Mouse (Mus musculus): ENCODE measurements around the gene Fggy. TPM values are rescaled to one million over a fixed set of nuclear protein-coding genes. Genes with fewer than 3 reads are reported as not detected.

Fggy gene
- total RNA-seq, 2 experiments from 2014 or later: 5.6 to 7.1 TPM

DNA sequence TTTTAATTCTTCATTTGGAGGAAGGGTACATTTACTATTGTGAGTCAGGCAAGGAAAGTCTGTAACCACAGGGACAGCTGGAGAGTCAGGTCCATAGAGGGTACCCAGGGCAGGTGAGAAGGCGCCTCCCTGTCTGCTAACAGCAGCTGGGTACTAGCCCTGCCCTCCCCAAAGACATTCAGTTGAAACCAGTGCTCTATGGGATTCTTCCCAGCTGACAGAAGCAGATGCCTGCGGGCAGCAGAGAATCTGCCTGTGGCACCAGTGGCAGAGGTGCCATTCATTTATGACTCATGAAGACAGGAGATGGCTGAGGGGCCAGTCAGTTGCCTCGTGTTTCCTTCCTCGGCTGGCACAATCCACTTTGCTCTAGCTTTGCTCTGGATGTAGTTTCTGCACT is 106.3 kb downstream of the Fggy start:
- no peak for DNase-seq

DNA sequence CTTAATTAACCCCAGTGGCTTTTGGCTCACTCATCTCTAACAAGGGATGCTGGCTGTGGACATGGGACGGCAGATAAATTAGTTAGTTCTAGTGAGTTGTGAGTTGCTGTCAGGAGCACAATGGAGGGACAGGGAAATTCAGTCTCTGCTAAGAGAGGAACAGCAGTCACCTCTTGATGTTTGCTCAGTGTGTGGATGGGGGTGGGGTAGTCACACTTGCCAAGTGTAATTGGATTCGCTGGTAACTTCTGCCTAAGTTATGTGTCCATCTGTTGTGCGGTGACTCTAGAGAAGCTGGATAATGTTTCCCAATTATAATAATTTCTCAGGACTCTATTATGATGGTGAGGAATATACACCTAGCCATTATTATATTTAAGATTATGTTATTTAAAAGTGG is 107.0 kb downstream of the Fggy start:
- no peak for DNase-seq

DNA sequence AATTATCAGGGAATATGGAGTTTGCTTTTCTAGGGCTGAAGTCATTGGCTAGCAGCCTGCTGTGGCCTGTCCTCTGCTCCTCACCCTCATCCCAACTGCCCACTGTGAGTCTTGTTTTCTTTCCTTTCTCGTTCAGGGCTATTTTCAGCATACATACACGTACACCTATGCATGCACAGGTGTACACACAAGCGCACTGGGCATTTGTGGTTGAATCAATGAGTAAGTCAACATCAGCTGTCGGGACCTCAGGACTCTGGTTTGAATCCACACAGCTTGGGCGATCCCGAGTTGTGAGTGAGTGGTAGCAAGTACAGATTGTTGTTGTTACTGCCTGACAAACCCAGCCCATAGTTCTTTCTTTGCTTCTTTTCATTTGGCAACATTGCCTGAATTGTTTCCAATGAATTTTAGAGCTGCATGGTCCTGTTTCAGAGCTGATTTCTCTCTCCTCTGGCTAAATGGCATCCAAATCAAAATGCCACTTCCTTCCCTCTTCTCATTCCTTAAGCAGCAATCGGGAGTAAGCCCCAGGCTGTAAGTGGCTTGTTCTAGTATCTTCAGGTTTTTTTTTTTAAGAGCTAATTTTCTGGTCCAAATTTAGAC is 109.1 kb downstream of the Fggy start:
- no peak for DNase-seq

DNA sequence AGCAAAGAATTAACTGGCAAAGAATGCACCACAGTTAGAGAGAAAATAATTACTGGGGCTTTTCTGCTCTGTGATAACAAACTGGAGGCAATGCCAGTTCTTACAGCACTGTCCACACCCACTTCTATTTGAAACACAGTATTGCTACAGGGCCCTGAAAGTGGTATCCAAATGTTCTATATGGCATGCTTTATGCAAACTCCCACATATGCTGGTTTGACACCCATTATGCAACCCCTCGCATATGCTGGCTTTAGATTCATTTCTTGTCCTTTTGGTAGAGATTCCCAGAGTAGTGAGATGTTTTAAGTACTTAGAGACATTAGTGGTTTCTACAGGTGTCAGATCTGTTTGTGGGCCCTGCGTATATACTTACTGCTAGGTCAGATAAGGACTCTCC is 109.6 kb downstream of the Fggy start:
- no peak for DNase-seq

DNA sequence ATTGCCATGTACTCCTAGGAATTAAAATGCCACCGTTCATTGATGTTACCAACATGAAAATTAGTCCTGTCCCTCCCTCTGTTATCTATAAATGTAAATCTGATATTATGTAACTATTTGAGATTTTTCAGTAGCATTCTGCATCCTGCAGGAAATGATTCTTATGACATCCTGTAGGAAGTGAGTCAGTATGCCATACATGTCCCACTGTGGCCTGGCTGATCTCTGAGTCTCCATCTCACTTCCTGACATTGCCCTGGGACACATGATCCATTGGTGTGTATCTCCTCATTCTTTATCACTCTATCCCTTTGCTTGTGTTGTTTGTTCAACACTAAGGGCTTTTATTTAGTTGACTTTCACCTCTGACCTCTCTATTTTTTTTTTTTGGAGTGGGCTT is 110.3 kb downstream of the Fggy start:
- no peak for DNase-seq

DNA sequence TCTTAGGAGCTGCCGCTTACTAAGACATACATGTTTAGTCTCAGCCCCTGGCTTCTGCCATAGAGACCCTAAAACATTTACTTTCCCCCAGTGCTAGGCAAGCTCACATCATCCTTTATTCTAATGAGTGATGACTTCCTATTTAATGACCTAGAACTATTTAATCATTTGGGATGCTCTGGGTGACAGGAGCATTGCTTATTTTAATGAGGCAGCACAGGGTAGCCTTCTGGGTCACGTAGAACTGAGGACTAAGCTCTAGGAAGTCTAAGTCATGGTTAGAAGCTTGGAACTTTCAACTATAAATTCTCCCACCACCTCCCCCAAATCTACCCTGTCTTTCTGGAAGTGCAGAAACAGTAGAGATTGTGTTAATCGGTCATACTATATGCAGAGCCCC is 111.2 kb downstream of the Fggy start:
- DNase-seq: no peak

GRCm38 (mm10) chr4:95669336-95669735 is 112.0 kb downstream of the Fggy start:
- DNase-seq: no peak

DNA sequence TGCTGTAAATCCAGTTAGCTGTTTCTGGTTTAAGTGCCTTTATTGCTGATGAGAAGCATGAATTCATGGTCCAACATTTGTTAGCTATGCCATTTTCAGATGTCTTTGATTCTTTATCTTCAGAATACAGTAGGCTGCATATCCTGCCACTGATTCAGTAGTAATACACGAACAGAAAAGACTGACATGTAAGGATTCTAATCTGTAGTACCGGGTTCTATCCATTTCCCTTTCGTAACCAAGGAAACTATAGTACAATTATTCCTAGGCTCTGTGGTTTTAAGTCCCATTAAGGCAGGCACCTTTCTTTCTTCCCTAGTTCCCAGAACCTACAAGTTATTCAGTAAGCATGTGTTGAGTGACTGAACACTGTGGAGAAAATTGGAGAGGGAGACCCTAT is 113.3 kb downstream of the Fggy start:
- no peak for DNase-seq

GRCm38 (mm10) chr4:95672039-95672438 is 114.7 kb downstream of the Fggy start:
- DNase-seq: no peak

DNA sequence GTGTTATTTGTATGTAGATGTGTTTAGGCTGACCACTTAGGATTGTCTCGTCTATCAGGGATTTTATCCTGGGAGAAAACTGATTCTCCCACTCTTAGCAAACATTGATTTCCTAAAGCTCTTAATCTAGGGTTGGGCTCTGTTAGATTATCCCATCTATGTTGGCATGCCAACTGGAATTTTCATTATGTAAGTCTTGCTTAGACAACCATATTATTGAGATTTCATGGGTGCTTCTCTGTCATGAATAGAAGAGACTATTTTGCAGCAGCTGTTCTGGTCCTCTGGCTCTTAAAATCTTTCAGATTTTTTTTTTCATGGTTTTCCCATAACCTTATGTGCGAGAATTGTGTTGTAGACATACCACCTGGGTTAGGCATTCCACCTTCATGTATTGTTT is 119.1 kb downstream of the Fggy start:
- DNase-seq: no peak

GRCm38 (mm10) chr4:95680756-95681449 is 123.6 kb downstream of the Fggy start:
- DNase-seq: no peak

GRCm38 (mm10) chr4:95684522-95685080 is 127.3 kb downstream of the Fggy start:
- DNase-seq: no peak

GRCm38 (mm10) chr4:95686775-95687174 is 129.5 kb downstream of the Fggy start:
- no peak for DNase-seq

- no peak for DNase-seq
Measured at GRCm38 (mm10) chr4:95687350-95687749, 130.0 kb downstream of the Fggy start.

- no peak for DNase-seq
Measured at GRCm38 (mm10) chr4:95688159-95688558, 130.9 kb downstream of the Fggy start.

GRCm38 (mm10) chr4:95700366-95700765 is 143.1 kb downstream of the Fggy start:
- no peak for DNase-seq

DNA sequence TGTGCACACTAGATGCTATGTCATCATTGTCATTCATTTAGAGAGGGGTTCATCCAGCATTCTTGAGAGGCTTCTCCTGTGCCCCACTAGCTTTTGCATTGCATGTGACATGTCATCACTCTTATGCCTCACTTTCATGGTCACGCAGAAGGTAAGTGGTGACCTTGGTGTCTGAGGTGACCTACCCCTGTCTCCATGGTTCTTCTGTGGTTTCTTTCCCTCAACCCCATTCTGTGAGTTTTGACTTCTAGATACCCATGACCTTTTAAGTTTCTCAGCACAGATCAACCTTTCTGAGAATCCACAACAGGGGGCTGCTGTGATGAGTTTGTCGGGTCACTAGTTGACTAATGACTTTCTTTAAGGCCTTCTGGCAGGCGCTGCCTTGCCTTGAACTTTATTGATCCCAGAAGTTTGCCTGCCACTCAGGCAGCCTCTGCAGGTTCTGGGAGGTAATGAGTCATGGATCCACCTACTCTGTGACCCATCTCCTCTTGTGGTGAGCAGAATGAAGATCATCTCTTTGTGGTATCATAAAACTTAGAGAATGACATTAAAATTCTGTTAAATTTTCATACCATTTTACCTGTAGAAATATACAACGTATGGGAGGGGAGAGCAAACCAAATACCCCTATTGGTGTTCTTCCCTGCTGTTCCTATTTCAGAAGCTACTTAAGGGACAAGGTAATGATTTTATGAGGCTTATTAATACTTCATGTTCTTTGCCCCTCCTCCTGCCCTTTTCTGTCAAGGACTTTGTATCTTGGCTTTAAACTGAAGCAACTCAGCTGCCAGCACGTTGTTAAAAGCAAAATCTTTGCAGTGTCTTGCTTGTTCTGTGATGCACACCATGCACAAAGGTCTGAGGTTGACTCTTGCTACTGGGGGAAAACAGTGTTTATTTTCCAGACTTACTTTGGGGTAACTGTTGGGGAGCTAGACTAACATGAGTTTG is 150.9 kb downstream of the Fggy start:
- no peak for DNase-seq

- no peak for DNase-seq
Measured at GRCm38 (mm10) chr4:95709750-95710149, 152.4 kb downstream of the Fggy start.

GRCm38 (mm10) chr4:95712802-95713201 is 155.5 kb downstream of the Fggy start:
- DNase-seq: no peak

DNA sequence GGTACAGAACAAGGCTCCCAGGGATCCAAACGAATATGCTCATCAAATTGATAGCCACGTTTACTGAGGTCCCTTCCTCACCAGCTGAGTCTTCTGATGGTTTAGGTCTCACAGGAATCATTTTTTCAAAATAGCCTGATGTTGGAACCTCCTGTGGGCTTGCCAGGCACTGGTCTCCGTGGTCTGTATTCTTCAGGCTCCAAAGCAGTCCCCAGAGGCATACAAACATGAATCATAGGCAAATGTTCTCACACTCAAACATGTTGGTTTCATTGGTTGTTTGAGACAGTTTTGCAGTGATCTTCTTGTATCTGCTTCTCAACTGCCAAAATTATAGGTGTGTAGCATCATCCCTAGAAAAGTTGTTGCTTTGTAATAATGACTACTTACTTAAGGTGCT is 156.0 kb downstream of the Fggy start:
- no peak for DNase-seq

DNA sequence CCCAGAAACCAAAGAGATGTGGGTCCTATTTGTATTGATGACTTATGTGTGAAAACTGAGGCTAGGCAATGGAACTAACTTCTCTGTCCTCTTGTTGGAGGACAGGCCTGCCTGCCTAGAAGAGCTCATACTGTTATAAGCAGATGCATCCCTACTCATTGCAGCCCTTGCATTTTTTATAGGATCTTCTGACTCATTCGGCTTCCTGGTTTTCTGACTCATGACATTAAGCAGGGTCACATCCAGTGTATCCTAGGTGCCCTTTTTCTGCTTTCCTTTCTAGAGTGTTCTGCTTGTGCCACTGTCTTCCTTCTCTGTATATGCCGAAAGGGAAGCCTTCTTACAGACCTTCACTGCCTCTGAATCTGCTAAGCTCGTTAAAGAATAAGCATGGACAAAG is 158.8 kb downstream of the Fggy start:
- DNase-seq: no peak

- DNase-seq: no peak
Measured at GRCm38 (mm10) chr4:95723615-95724014, 166.3 kb downstream of the Fggy start.

GRCm38 (mm10) chr4:95726361-95726760 is 169.1 kb downstream of the Fggy start:
- no peak for DNase-seq

Measured in gastrocnemius, postnatal 25 days (tissue).